16 mouse cellular contexts compared by ENCODE assay signal in genomic region chrX:99466426-99466825, GRCm38 (mm10). TPM values are rescaled to one million over a fixed set of nuclear protein-coding genes. Genes with fewer than 3 reads are reported as not detected.
A peak's percentile ranks its signal among the peaks of the same experiment; 100 is the strongest.
DNase-seq lines count a peak whose midpoint lies in the region; ATAC-seq and TF ChIP-seq lines count a peak whose summit lies in the region.
"Had no signal": no experiment of that assay in that cellular context is flagged by ENCODE, and none has a peak within 500 bp of the region (broad histone marks: within the 10 kb centered on the region; RNA-seq: fewer than 3 reads in every experiment).

No protein-coding gene starts in this region.

- H3K4me3 ChIP-seq in megakaryocyte, embryonic 14.5 days (replicated peaks): peak overlapping the region; percentile 28
- no peak overlapping the region for H3K4me3 ChIP-seq in cerebellum, adult 2 months (replicated peaks; ENCODE audit: insufficient read depth, low read depth, low read length)
- H3K4me3 ChIP-seq: embryonic facial prominence, embryonic 12.5 days; forebrain, embryonic 15.5 days; heart, adult 2 months; heart, embryonic 15.5 days; hindbrain, embryonic 15.5 days had no signal

- H3K36me3 ChIP-seq in megakaryocyte, embryonic 14.5 days (replicated peaks; ENCODE audit: low read length): peaks cover 42% of the 10 kb centered on the region

- no peak overlapping the region for H3K27ac ChIP-seq in cerebellum, adult 2 months (ENCODE audit: insufficient read depth, low read length)
- H3K27ac ChIP-seq: embryonic facial prominence, embryonic 12.5 days; forebrain, embryonic 15.5 days; heart, adult 2 months; heart, embryonic 15.5 days; hindbrain, embryonic 15.5 days had no signal

- intact Hi-C loops in left cerebral cortex, postnatal 25 days (cut with DNase I): no loop called here

- DNase-seq in cerebellum, adult 2 months: peak; percentile 50
- peak; percentile 48 for DNase-seq in cerebellum, adult 9-11 months
- peak; percentile 34 to 40 for DNase-seq in cerebellum, postnatal 36 days
- DNase-seq in urinary bladder, postnatal 36 days (ENCODE audit: low spot score in 2 of 2): no peak
- DNase-seq in left cerebral cortex, postnatal 25 days (ENCODE audit: low spot score in 2 of 2): no peak
- DNase-seq in frontal cortex, adult 2 months (ENCODE audit: extremely low spot score in 1 of 2, low spot score in 1 of 2): no peak
- DNase-seq: adrenal gland, adult 2 months; adrenal gland, postnatal 25 days had no signal

- H3K4me1 ChIP-seq in megakaryocyte, embryonic 14.5 days: peaks cover 16% of the 10 kb centered on the region
- H3K4me1 ChIP-seq in cerebellum, adult 2 months (ENCODE audit: control insufficient read depth, insufficient read depth, low read length): peaks cover 14% of the 10 kb centered on the region

- TF ChIP-seq POLR2A in cerebellum, adult 2 months (IDR thresholded peaks at IDR 0.05; ENCODE audit: borderline replicate concordance, insufficient read depth, low read length): no peak

- no peak for TF ChIP-seq CTCF in cerebellum, adult 2 months (IDR thresholded peaks at IDR 0.05; ENCODE audit: borderline replicate concordance, insufficient read depth, low read depth, low read length)

- ATAC-seq in megakaryocyte, adult 5-6 weeks (ENCODE audit: poor library complexity, severe bottlenecking): no peak
- ATAC-seq: forebrain, embryonic 15.5 days; intestine, embryonic 16.5 days had no signal

- H3K9me3 ChIP-seq in megakaryocyte, embryonic 14.5 days: no peaks in the 10 kb centered on the region
- H3K9me3 ChIP-seq: embryonic facial prominence, embryonic 12.5 days; forebrain, embryonic 15.5 days; heart, embryonic 15.5 days; hindbrain, embryonic 15.5 days had no signal

- peaks cover 35% of the 10 kb centered on the region for H3K27me3 ChIP-seq in megakaryocyte, embryonic 14.5 days (replicated peaks)
- H3K27me3 ChIP-seq in cerebellum, adult 2 months (ENCODE audit: control insufficient read depth, insufficient read depth, low read length): no peaks in the 10 kb centered on the region
- H3K27me3 ChIP-seq: heart, embryonic 15.5 days had no signal

- 38% methylated on average over 11 of the region's 11 CpGs for WGBS in cerebellum, adult 2 months

RNA-seq across cellular contexts. Expression of gene Pja1, which starts 4.6 kb away (rescaled TPM):
- 4.4 and 18.7 TPM in 2 replicates for polyA plus RNA-seq in megakaryocyte, embryonic 14.5 days (2012; ENCODE audit: insufficient read depth, low replicate concordance)
- total RNA-seq in megakaryocyte, adult 5-6 weeks (2015): 5.8 and 7.7 TPM in 2 replicates
- 13.6 and 20.4 TPM in 2 replicates for total RNA-seq in megakaryocyte, adult 5-6 weeks (2017)
- polyA plus RNA-seq in cerebellum, adult 2 months (2012; rRNA removed): 223 and 227 TPM in 2 replicates
- total RNA-seq in left cerebral cortex, postnatal 25 days (2021): 100 to 1,000 TPM; 198 to 217 TPM
- polyA plus RNA-seq in frontal cortex, adult 2 months (2012; rRNA removed): 217 and 218 TPM in 2 replicates

Comparison
In these comparisons a context has a peak if more than half of its experiments do, and no peak if none do; other contexts are left out.
1. DNase-seq: peak in cerebellum, adult 2 months (2 of 2), cerebellum, adult 9-11 months (single experiment) and cerebellum, postnatal 36 days (2 of 2); none in urinary bladder, postnatal 36 days (0 of 2), left cerebral cortex, postnatal 25 days (0 of 2) and frontal cortex, adult 2 months (0 of 2).
2. RNA of gene Pja1, which starts 4.6 kb away (polyA plus RNA-seq): 223 to 227 TPM in cerebellum, adult 2 months and 217 to 218 TPM in frontal cortex, adult 2 months; 4.4 to 18.7 TPM in megakaryocyte, embryonic 14.5 days; every median in the first group is over 10 times any median in the second.